Mouse (Mus musculus) CH12.LX (cell line): ENCODE results near the gene Prpf31.

Experiments used
- CTCF ChIP-seq, 2 experiments: IDR thresholded peaks in 1 of 2; conservative IDR thresholded peaks in 1 of 2; 2 replicates each; pipeline ENCODE4 v1.5.1; 2011 to 2012; ENCODE audit warnings: low read depth in 2 of 2, low read length in 2 of 2, improper control_type of control experiment in 1 of 2, inconsistent platforms in 1 of 2, mild to moderate bottlenecking in 1 of 2, moderate library complexity in 1 of 2
- ETS1 ChIP-seq: conservative IDR thresholded peaks from 2 replicates; pipeline ENCODE4 v1.6.1; 2012; ENCODE audit warnings: low read depth, mild to moderate bottlenecking, inconsistent platforms, low read length, improper control_type of control experiment, moderate library complexity
- JUND ChIP-seq: conservative IDR thresholded peaks from 2 replicates; pipeline ENCODE4 v1.6.1; 2011; ENCODE audit warnings: low read depth, low read length, improper control_type of control experiment
- MEF2A ChIP-seq: IDR thresholded peaks from 2 replicates; pipeline ENCODE4 v1.6.1; 2014; ENCODE audit warnings: low read depth, mild to moderate bottlenecking, inconsistent platforms, low read length, improper control_type of control experiment, borderline replicate concordance
- POLR2AphosphoS2 ChIP-seq: IDR thresholded peaks from 2 replicates; pipeline ENCODE4 v1.6.1; 2011; ENCODE audit warnings: low read depth, low read length, improper control_type of control experiment
- SIN3A ChIP-seq: IDR thresholded peaks from 2 replicates; pipeline ENCODE4 v1.6.1; 2012; ENCODE audit warnings: low read length, improper control_type of control experiment, inconsistent platforms
- SMC3 ChIP-seq: IDR thresholded peaks from 2 replicates; pipeline ENCODE4 v1.6.1; 2011; ENCODE audit warnings: low read depth, low read length, improper control_type of control experiment
- TCF12 ChIP-seq: IDR thresholded peaks from 2 replicates; pipeline ENCODE4 v1.6.1; 2014; ENCODE audit warnings: low read depth, mild to moderate bottlenecking, inconsistent platforms, low read length, improper control_type of control experiment

GRCm38 (mm10) chr7:3646188-3646587, 16.4 kb downstream of the Prpf31 start:
- 0 out of 2 replicates have a peak, but pooled peaks have one; percentile 25 for TF ChIP-seq SIN3A
- TF ChIP-seq JUND, result no peak
- no peak for TF ChIP-seq ETS1
- TF ChIP-seq CTCF (conservative IDR thresholded peaks at IDR 0.05 in 1 of 2, IDR thresholded peaks at IDR 0.05 in 1 of 2; ENCODE audit: low read depth in 2 of 2, low read length in 2 of 2), result no peak
- no peak for TF ChIP-seq TCF12
- TF ChIP-seq POLR2AphosphoS2, result no peak
- no peak for TF ChIP-seq MEF2A
- no peak for TF ChIP-seq SMC3
